29 mouse cellular contexts compared by ENCODE assay signal in the genomic region with DNA sequence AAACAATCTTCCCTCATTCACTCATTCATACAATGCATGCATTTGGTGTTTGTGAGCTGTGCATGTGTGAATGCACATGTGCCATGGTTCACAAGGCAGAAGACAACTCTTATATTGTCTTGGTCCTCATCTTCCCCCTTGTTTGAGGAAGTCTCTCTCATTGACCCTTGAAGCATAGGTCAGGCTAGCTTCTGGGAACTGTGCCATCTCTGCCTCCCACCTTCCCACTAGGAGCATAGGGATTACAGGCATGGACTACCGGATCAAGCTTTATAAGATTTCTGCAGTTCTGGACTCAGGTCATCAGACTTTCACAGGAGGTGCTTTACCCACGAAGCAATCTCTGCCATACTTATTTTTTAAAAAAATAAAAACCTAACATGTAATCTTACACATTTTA. TPM values are rescaled to one million over a fixed set of nuclear protein-coding genes. Genes with fewer than 3 reads are reported as not detected.
DNase-seq lines count a peak whose midpoint lies in the region; ATAC-seq and TF ChIP-seq lines count a peak whose summit lies in the region.
"Had no signal": no experiment of that assay in that cellular context is flagged by ENCODE, and none has a peak within 500 bp of the region (broad histone marks: within the 10 kb centered on the region; RNA-seq: fewer than 3 reads in every experiment).

No protein-coding gene starts in this region.

- TF ChIP-seq CTCF in lung, embryonic 14.5 days (IDR thresholded peaks at IDR 0.05; ENCODE audit: low read depth): no peak
- no peak for TF ChIP-seq CTCF in lung, postnatal 0 days (IDR thresholded peaks at IDR 0.05)
- TF ChIP-seq CTCF in kidney, postnatal 0 days (IDR thresholded peaks at IDR 0.05; ENCODE audit: low read depth): no peak

- no peak for TF ChIP-seq EP300 in lung, postnatal 0 days (IDR thresholded peaks at IDR 0.05)

- no peak for ATAC-seq in lung, embryonic 14.5 days (ENCODE audit: insufficient read depth)
- no peak for ATAC-seq in lung, postnatal 0 days
- ATAC-seq in kidney, postnatal 0 days (replicated peaks; ENCODE audit: low FRiP score, low read depth): no peak
- ATAC-seq: forebrain, embryonic 16.5 days; intestine, embryonic 16.5 days; midbrain, embryonic 15.5 days had no signal

- no peaks in the 10 kb centered on the region for H3K27me3 ChIP-seq in lung, embryonic 14.5 days (ENCODE audit: insufficient read depth, low read length)
- H3K27me3 ChIP-seq in lung, postnatal 0 days (replicated peaks; ENCODE audit: insufficient read depth, low read length): no peaks in the 10 kb centered on the region
- no peaks in the 10 kb centered on the region for H3K27me3 ChIP-seq in kidney, postnatal 0 days (ENCODE audit: insufficient read depth, low read length)
- H3K27me3 ChIP-seq: embryonic facial prominence, embryonic 13.5 days; midbrain, embryonic 15.5 days; neural tube, embryonic 15.5 days; stomach, embryonic 15.5 days had no signal

- WGBS in lung, embryonic 14.5 days: 54% methylated on average over 2 of the region's 2 CpGs
- WGBS in lung, postnatal 0 days: 43% methylated on average over 2 of the region's 2 CpGs
- 18% methylated on average over 2 of the region's 2 CpGs for WGBS in kidney, postnatal 0 days

- H3K4me1 ChIP-seq in lung, embryonic 14.5 days (ENCODE audit: insufficient read depth): peaks cover 31% of the 10 kb centered on the region
- peaks cover 16% of the 10 kb centered on the region; the same call in 1 of the 2 replicates for H3K4me1 ChIP-seq in lung, postnatal 0 days (ENCODE audit: insufficient read depth, low read depth, low read length)
- H3K4me1 ChIP-seq in kidney, postnatal 0 days (replicated peaks; ENCODE audit: insufficient read depth, low read length): peaks cover 7% of the 10 kb centered on the region; the same call in 1 of the 2 replicates

- peak overlapping the region; percentile 95; the same call in 1 of the 2 replicates for H3K27ac ChIP-seq in lung, embryonic 14.5 days (ENCODE audit: low read depth)
- H3K27ac ChIP-seq in lung, postnatal 0 days (ENCODE audit: low read length): no peak overlapping the region
- no peak overlapping the region for H3K27ac ChIP-seq in kidney, postnatal 0 days
- H3K27ac ChIP-seq: embryonic facial prominence, embryonic 13.5 days; gastrocnemius, adult 2 months; hindbrain, embryonic 13.5 days; layer of hippocampus, adult 2 months; left cerebral cortex, adult 2 months; limb, embryonic 12.5 days; liver, embryonic 15.5 days; midbrain, embryonic 10.5 days; midbrain, embryonic 15.5 days; neural tube, embryonic 15.5 days; stomach, embryonic 15.5 days had no signal

- peaks cover 18% of the 10 kb centered on the region for H3K36me3 ChIP-seq in lung, embryonic 14.5 days (ENCODE audit: insufficient read depth)
- H3K36me3 ChIP-seq in lung, postnatal 0 days (ENCODE audit: insufficient read depth, low read length): no peaks in the 10 kb centered on the region
- H3K36me3 ChIP-seq in kidney, postnatal 0 days (ENCODE audit: insufficient read depth, low read length): no peaks in the 10 kb centered on the region
- H3K36me3 ChIP-seq: hindbrain, embryonic 13.5 days; midbrain, embryonic 10.5 days; midbrain, embryonic 15.5 days; neural tube, embryonic 15.5 days; stomach, embryonic 15.5 days had no signal

- H3K4me3 ChIP-seq in lung, embryonic 14.5 days (ENCODE audit: low read depth, low read length): no peak overlapping the region
- H3K4me3 ChIP-seq in lung, postnatal 0 days (ENCODE audit: low read depth, low read length): no peak overlapping the region
- H3K4me3 ChIP-seq in kidney, postnatal 0 days (replicated peaks; ENCODE audit: low read depth, low read length): no peak overlapping the region
- H3K4me3 ChIP-seq: embryonic facial prominence, embryonic 13.5 days; erythroblast, embryonic 14.5 days; gastrocnemius, adult 2 months; hindbrain, embryonic 13.5 days; layer of hippocampus, adult 2 months; left cerebral cortex, adult 2 months; limb, embryonic 12.5 days; liver, embryonic 15.5 days; midbrain, embryonic 10.5 days; midbrain, embryonic 15.5 days; neural tube, embryonic 15.5 days; stomach, embryonic 15.5 days had no signal

- no peaks in the 10 kb centered on the region for H3K9me3 ChIP-seq in lung, embryonic 14.5 days (ENCODE audit: low read depth, low read length)
- H3K9me3 ChIP-seq in lung, postnatal 0 days (ENCODE audit: low read length): no peaks in the 10 kb centered on the region
- no peaks in the 10 kb centered on the region for H3K9me3 ChIP-seq in kidney, postnatal 0 days (replicated peaks; ENCODE audit: low read length)
- H3K9me3 ChIP-seq: embryonic facial prominence, embryonic 13.5 days; hindbrain, embryonic 13.5 days; limb, embryonic 12.5 days; liver, embryonic 15.5 days; midbrain, embryonic 10.5 days; midbrain, embryonic 15.5 days; neural tube, embryonic 15.5 days; stomach, embryonic 15.5 days had no signal

- H3K9ac ChIP-seq in lung, embryonic 14.5 days: no peak overlapping the region
- no peak overlapping the region for H3K9ac ChIP-seq in lung, postnatal 0 days (replicated peaks; ENCODE audit: low read depth)
- no peak overlapping the region for H3K9ac ChIP-seq in kidney, postnatal 0 days (ENCODE audit: low read depth, low read length)
- H3K9ac ChIP-seq: embryonic facial prominence, embryonic 13.5 days; hindbrain, embryonic 13.5 days; limb, embryonic 12.5 days; liver, embryonic 15.5 days; midbrain, embryonic 15.5 days; neural tube, embryonic 15.5 days; stomach, embryonic 15.5 days had no signal

- H3K4me2 ChIP-seq in lung, embryonic 14.5 days: no peak overlapping the region
- H3K4me2 ChIP-seq in lung, postnatal 0 days (replicated peaks; ENCODE audit: low read depth, low read length): no peak overlapping the region
- no peak overlapping the region for H3K4me2 ChIP-seq in kidney, postnatal 0 days (ENCODE audit: low read length)
- H3K4me2 ChIP-seq: embryonic facial prominence, embryonic 13.5 days; heart, embryonic 11.5 days; hindbrain, embryonic 13.5 days; limb, embryonic 12.5 days; liver, embryonic 15.5 days; midbrain, embryonic 15.5 days; neural tube, embryonic 15.5 days; stomach, embryonic 15.5 days had no signal

- DNase-seq in lung, embryonic 14.5 days: no peak
- DNase-seq in lung, postnatal 0 days (ENCODE audit: low spot score): no peak
- peak; percentile 67 to 69 for DNase-seq in kidney, adult 8-10 months
- peak; percentile 47 for DNase-seq in kidney, postnatal 0 days (ENCODE audit: low spot score)
- DNase-seq in kidney, postnatal 4 days: peak; percentile 52 to 73
- DNase-seq in spleen, postnatal 14 days (ENCODE audit: low spot score in 2 of 2): no peak
- DNase-seq: adrenal gland, adult 8-10 months; B cell, adult 2 months; cerebellum, adult 11 months; cerebellum, adult 9-11 months; embryo, embryonic 11 days; gastrocnemius, adult 2 months; gastrocnemius, postnatal 36 days; heart, adult 18-20 months; heart, postnatal 36 days had no signal

RNA-seq across cellular contexts. Expression of a gene that starts 3.8 kb away (rescaled TPM):
- polyA plus RNA-seq in lung, embryonic 14.5 days (2014; fragmentation: Nextera tagmentation; extraction: Ambion mirVana): 31.1 and 38.8 TPM in 2 replicates
- polyA plus RNA-seq in lung, postnatal 0 days (2015; fragmentation: Nextera tagmentation; extraction: Ambion mirVana): 79.6 and 96.1 TPM in 2 replicates
- polyA plus RNA-seq in kidney, postnatal 0 days (2015; fragmentation: Nextera tagmentation; extraction: Ambion mirVana): 35.0 and 37.4 TPM in 2 replicates

RNA-seq across cellular contexts. Expression of a gene that starts 36.1 kb away (rescaled TPM):
- polyA plus RNA-seq in lung, embryonic 14.5 days (2014; fragmentation: Nextera tagmentation; extraction: Ambion mirVana): 30.9 and 34.0 TPM in 2 replicates
- polyA plus RNA-seq in lung, postnatal 0 days (2015; fragmentation: Nextera tagmentation; extraction: Ambion mirVana): 23.8 and 25.9 TPM in 2 replicates
- 30.6 and 31.5 TPM in 2 replicates for polyA plus RNA-seq in kidney, postnatal 0 days (2015; fragmentation: Nextera tagmentation; extraction: Ambion mirVana)

RNA-seq across cellular contexts. Expression of a gene that starts 36.1 kb away (rescaled TPM):
- 1.0 and 1.4 TPM in 2 replicates for polyA plus RNA-seq in lung, embryonic 14.5 days (2014; fragmentation: Nextera tagmentation; extraction: Ambion mirVana)
- polyA plus RNA-seq in lung, postnatal 0 days (2015; fragmentation: Nextera tagmentation; extraction: Ambion mirVana): 2.0 and 2.3 TPM in 2 replicates
- 1.8 and 3.3 TPM in 2 replicates for polyA plus RNA-seq in kidney, postnatal 0 days (2015; fragmentation: Nextera tagmentation; extraction: Ambion mirVana)
- polyA plus RNA-seq: erythroblast, embryonic 14.5 days had no signal

RNA-seq across cellular contexts. Expression of a gene that starts 57.1 kb away (rescaled TPM):
- polyA plus RNA-seq in lung, embryonic 14.5 days (2014; fragmentation: Nextera tagmentation; extraction: Ambion mirVana): 1,651 and 1,692 TPM in 2 replicates
- polyA plus RNA-seq in lung, postnatal 0 days (2015; fragmentation: Nextera tagmentation; extraction: Ambion mirVana): 3,752 and 3,783 TPM in 2 replicates
- polyA plus RNA-seq in kidney, postnatal 0 days (2015; fragmentation: Nextera tagmentation; extraction: Ambion mirVana): 2,883 and 2,906 TPM in 2 replicates

Comparison
In these comparisons a context has a peak if more than half of its experiments do, and no peak if none do; other contexts are left out.
1. DNase-seq: peak in kidney, adult 8-10 months (2 of 2), kidney, postnatal 0 days (single experiment) and kidney, postnatal 4 days (2 of 2); none in lung, embryonic 14.5 days (single experiment), lung, postnatal 0 days (single experiment) and spleen, postnatal 14 days (0 of 2).